Comparison of ENCODE assay signal across 21 mouse cellular contexts in the genomic region with DNA sequence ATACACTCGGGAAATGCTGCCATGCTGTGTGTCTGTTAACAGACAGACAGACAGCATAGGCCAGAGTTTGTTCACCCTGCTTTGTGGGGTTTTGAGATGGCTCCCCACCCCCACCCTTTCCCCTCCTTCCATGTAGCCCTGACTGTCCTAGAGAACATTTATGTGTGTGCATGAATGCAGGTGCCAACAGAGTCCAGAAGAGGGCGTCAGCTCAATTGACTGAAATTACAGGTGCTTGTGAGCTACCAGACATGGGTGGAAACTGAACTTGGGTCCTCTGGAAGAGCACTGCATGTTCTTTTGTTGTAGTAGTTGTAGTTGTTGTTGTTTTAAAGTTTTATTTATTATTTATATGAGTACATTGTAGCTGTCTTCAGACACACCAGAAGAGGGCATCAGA. TPM values are rescaled to one million over a fixed set of nuclear protein-coding genes. Genes with fewer than 3 reads are reported as not detected.
A peak's percentile ranks its signal among the peaks of the same experiment; 100 is the strongest.
DNase-seq lines count a peak whose midpoint lies in the region; ATAC-seq and TF ChIP-seq lines count a peak whose summit lies in the region.
"Had no signal": no experiment of that assay in that cellular context is flagged by ENCODE, and none has a peak within 500 bp of the region (broad histone marks: within the 10 kb centered on the region; RNA-seq: fewer than 3 reads in every experiment).

No protein-coding gene starts in this region.

- H3K4me1 ChIP-seq in kidney, adult 2 months (ENCODE audit: control insufficient read depth, insufficient read depth, low read length), result peaks cover 37% of the 10 kb centered on the region; the same call in 1 of the 2 replicates
- no peaks in the 10 kb centered on the region for H3K4me1 ChIP-seq in lung, embryonic 14.5 days (ENCODE audit: insufficient read depth)

- TF ChIP-seq CTCF in kidney, adult 2 months (conservative IDR thresholded peaks at IDR 0.05; ENCODE audit: insufficient read depth, insufficient read length, low read depth, low read length), result peak; percentile 29; the same call in 1 of the 2 replicates
- TF ChIP-seq CTCF in lung, embryonic 14.5 days (IDR thresholded peaks at IDR 0.05; ENCODE audit: low read depth), result peak; percentile 22; the same call in 1 of the 2 replicates

- no peaks in the 10 kb centered on the region for H3K9me3 ChIP-seq in lung, embryonic 14.5 days (ENCODE audit: low read depth, low read length)
- H3K9me3 ChIP-seq: forebrain, embryonic 13.5 days; hindbrain, embryonic 12.5 days; liver, embryonic 13.5 days; midbrain, embryonic 12.5 days; neural tube, embryonic 13.5 days had no signal

- H3K4me2 ChIP-seq in lung, embryonic 14.5 days, result no peak overlapping the region
- H3K4me2 ChIP-seq: forebrain, embryonic 13.5 days; hindbrain, embryonic 12.5 days had no signal

- WGBS in kidney, adult 2 months, result 40% methylated on average over 2 of the region's 2 CpGs
- 72% methylated on average over 2 of the region's 2 CpGs for WGBS in lung, embryonic 14.5 days

- no peak overlapping the region for H3K27ac ChIP-seq in kidney, adult 2 months (ENCODE audit: insufficient read depth, low read depth, low read length)
- H3K27ac ChIP-seq in lung, embryonic 14.5 days (ENCODE audit: low read depth), result no peak overlapping the region
- H3K27ac ChIP-seq: forebrain, embryonic 13.5 days; hindbrain, embryonic 12.5 days; liver, embryonic 13.5 days; midbrain, embryonic 12.5 days; neural tube, embryonic 13.5 days had no signal

- TF ChIP-seq POLR2A in kidney, adult 2 months (IDR thresholded peaks at IDR 0.05; ENCODE audit: low read depth, low read length), result no peak

- H3K27me3 ChIP-seq in kidney, adult 2 months (replicated peaks; ENCODE audit: control insufficient read depth, insufficient read depth, low read length), result no peaks in the 10 kb centered on the region
- peaks cover 24% of the 10 kb centered on the region; the same call in 1 of the 2 replicates for H3K27me3 ChIP-seq in lung, embryonic 14.5 days (ENCODE audit: insufficient read depth, low read length)

- no peak for DNase-seq in kidney, adult 2 months
- no peak for DNase-seq in kidney, adult 18-20 months
- DNase-seq in lung, embryonic 14.5 days, result no peak
- DNase-seq in lung, postnatal 14 days, result no peak
- DNase-seq in CD4-positive helper T cell, adult 2 months (ENCODE audit: low read depth, low spot score), result peak; percentile 18
- DNase-seq in induced T-regulatory cell, adult 2 months (ENCODE audit: low read depth), result peak; percentile 36
- no peak for DNase-seq in spleen, postnatal 4 days (ENCODE audit: low spot score in 2 of 2)
- DNase-seq in thymus, postnatal 10 days (ENCODE audit: low spot score in 2 of 2), result no peak
- DNase-seq: adrenal gland, postnatal 36 days; cerebellum, adult 2 months; gastrocnemius, postnatal 14 days; heart, adult 18-20 months; heart, postnatal 10 days; layer of hippocampus, adult 9-11 months; liver, embryonic 13.5 days; thymus, adult 18-20 months had no signal

- no peak for ATAC-seq in lung, embryonic 14.5 days (ENCODE audit: insufficient read depth)
- ATAC-seq: forebrain, embryonic 13.5 days; inflammation-experienced regulatory T-cells, adult 6 months had no signal

- 0 out of 2 replicates have a peak overlapping the region, but pooled peaks have one; percentile 12 for H3K4me3 ChIP-seq in kidney, adult 2 months (ENCODE audit: insufficient read depth, low read depth, low read length)
- H3K4me3 ChIP-seq in lung, embryonic 14.5 days (ENCODE audit: low read depth, low read length), result no peak overlapping the region
- H3K4me3 ChIP-seq: forebrain, embryonic 13.5 days; hindbrain, embryonic 12.5 days; liver, embryonic 13.5 days; midbrain, embryonic 12.5 days; neural tube, embryonic 13.5 days had no signal

- no peaks in the 10 kb centered on the region; the same call in 1 of the 2 replicates for H3K36me3 ChIP-seq in kidney, adult 2 months (ENCODE audit: control insufficient read depth, insufficient read depth, low read length)
- H3K36me3 ChIP-seq in lung, embryonic 14.5 days (ENCODE audit: insufficient read depth), result no peaks in the 10 kb centered on the region
- H3K36me3 ChIP-seq: liver, embryonic 13.5 days; midbrain, embryonic 12.5 days had no signal

- no peak overlapping the region for H3K9ac ChIP-seq in lung, embryonic 14.5 days
- H3K9ac ChIP-seq: forebrain, embryonic 13.5 days; hindbrain, embryonic 12.5 days; liver, embryonic 13.5 days; midbrain, embryonic 12.5 days; neural tube, embryonic 13.5 days had no signal

RNA-seq across cellular contexts. Expression of a gene that starts 2.8 kb away (rescaled TPM):
- polyA plus RNA-seq in kidney, adult 2 months (2012; rRNA removed), result 41.0 and 44.4 TPM in 2 replicates
- 14.0 and 14.1 TPM in 2 replicates for polyA plus RNA-seq in lung, embryonic 14.5 days (2014; fragmentation: Nextera tagmentation; extraction: Ambion mirVana)

Comparison
In these comparisons a context has a peak if more than half of its experiments do, and no peak if none do; other contexts are left out.
1. DNase-seq: peak in CD4-positive helper T cell, adult 2 months (single experiment) and induced T-regulatory cell, adult 2 months (single experiment); none in kidney, adult 2 months (single experiment), kidney, adult 18-20 months (single experiment), lung, embryonic 14.5 days (single experiment), lung, postnatal 14 days (single experiment), spleen, postnatal 4 days (0 of 2) and thymus, postnatal 10 days (0 of 2).